Mouse (Mus musculus) heart, embryonic 11.5 days (tissue): ENCODE data around the gene Adgrd1. TPM values are rescaled to one million over a fixed set of nuclear protein-coding genes. Genes with fewer than 3 reads are reported as not detected.

Source experiments
- ATAC-seq: fragments of 200-750 bp; cut with Nextera tagmentation; replicated peaks from 2 replicates; pipeline ENCODE4 v1.8.0; 2017; ENCODE audit warnings: moderate library complexity; ENCODE audit not compliant: insufficient number of reproducible peaks, low FRiP score, low TSS enrichment
- H3K27ac ChIP-seq: fragments of 300-500 bp; sonication (generic); 2 replicates; pipeline ENCODE4 v1.5.1; 2014; ENCODE audit warnings: mild to moderate bottlenecking, low read depth, low read length
- H3K27me3 ChIP-seq: fragments of 300-500 bp; sonication (generic); 2 replicates; pipeline ENCODE4 v1.6.1; 2014; ENCODE audit warnings: mild to moderate bottlenecking, low read length, mixed read lengths; ENCODE audit not compliant: control insufficient read depth, insufficient read depth
- H3K36me3 ChIP-seq: fragments of 300-500 bp; sonication (generic); 2 replicates; pipeline ENCODE4 v1.6.1; 2014; ENCODE audit warnings: mild to moderate bottlenecking, low read length, moderate library complexity, mixed read lengths; ENCODE audit not compliant: control insufficient read depth, insufficient read depth
- H3K4me1 ChIP-seq: fragments of 300-500 bp; sonication (generic); 2 replicates; pipeline ENCODE4 v1.6.1; 2014; ENCODE audit warnings: low read length; ENCODE audit not compliant: control insufficient read depth, insufficient read depth
- H3K4me2 ChIP-seq: fragments of 300-500 bp; sonication (generic); 2 replicates; pipeline ENCODE4 v1.6.1; 2014; ENCODE audit warnings: mild to moderate bottlenecking, moderate library complexity
- H3K4me3 ChIP-seq: fragments of 300-500 bp; sonication (generic); 2 replicates; pipeline ENCODE4 v1.5.1; 2014; ENCODE audit warnings: low read depth, low read length
- H3K9ac ChIP-seq: fragments of 300-500 bp; sonication (generic); 2 replicates; pipeline ENCODE4 v1.6.1; 2014; ENCODE audit warnings: mild to moderate bottlenecking, low read depth, low read length, moderate library complexity
- H3K9me3 ChIP-seq: fragments of 300-500 bp; sonication (generic); replicated peaks from 2 replicates; pipeline ENCODE4 v1.6.1; 2016; ENCODE audit warnings: low read length; ENCODE audit not compliant: control insufficient read depth
- WGBS: fragments of 180-500 bp; shearing (Covaris S2); extraction: QIAGEN DNeasy Blood & Tissue Kit; methylation state at CpG from one replicate; pipeline ENCODE4 v1.1.7; 2014; ENCODE audit not compliant: insufficient replicate concordance; 5-methylcytosine and 5-hydroxymethylcytosine counted together
- polyA plus RNA-seq: library from polyadenylated mRNA; unstranded; fragments of >200 nt; fragmentation: Nextera tagmentation; extraction: Ambion mirVana; gene quantifications from 2 replicates; pipeline ENCODE4 v1.2.1, GENCODE M21; 2014

Gene Adgrd1
- 0.23 and 0.31 TPM in 2 replicates for polyA plus RNA-seq

- no peaks in the 10 kb centered on the region; the same call in 1 of the 2 replicates for H3K27me3 ChIP-seq
- no peaks in the 10 kb centered on the region for H3K9me3 ChIP-seq
- H3K27ac ChIP-seq = no peak within 1 kb of the TSS; the same call in 1 of the 2 replicates
- H3K9ac ChIP-seq = no peak within 1 kb of the TSS
- ATAC-seq = no peak
- no peaks in the 10 kb centered on the region for H3K36me3 ChIP-seq
- no peak within 1 kb of the TSS for H3K4me3 ChIP-seq
- H3K4me1 ChIP-seq = no peaks in the 10 kb centered on the region
- 29% methylated on average over 6 of the region's 6 CpGs for WGBS
- H3K4me2 ChIP-seq = no peak within 1 kb of the TSS; the same call in 1 of the 2 replicates
Observed at GRCm38 (mm10) chr5:129096511-129096910, at the start of gene Adgrd1. Adgrd1 (plus strand) TSS chr5:129096750.

- Histone ChIP-seq H3K9me3 (no peaks in the 10 kb centered on the region), H3K4me2 (no peak overlapping the region), H3K4me1 (no peaks in the 10 kb centered on the region), H3K36me3 (no peaks in the 10 kb centered on the region), H3K9ac (no peak overlapping the region), H3K27ac (no peak overlapping the region), H3K27me3 (no peaks in the 10 kb centered on the region), H3K4me3 (no peak overlapping the region)
- WGBS = 80% methylated on average over 9 of the region's 9 CpGs
- no peak for ATAC-seq
Observed at GRCm38 (mm10) chr5:129049372-129049771, 47.2 kb upstream of the Adgrd1 start.

DNA sequence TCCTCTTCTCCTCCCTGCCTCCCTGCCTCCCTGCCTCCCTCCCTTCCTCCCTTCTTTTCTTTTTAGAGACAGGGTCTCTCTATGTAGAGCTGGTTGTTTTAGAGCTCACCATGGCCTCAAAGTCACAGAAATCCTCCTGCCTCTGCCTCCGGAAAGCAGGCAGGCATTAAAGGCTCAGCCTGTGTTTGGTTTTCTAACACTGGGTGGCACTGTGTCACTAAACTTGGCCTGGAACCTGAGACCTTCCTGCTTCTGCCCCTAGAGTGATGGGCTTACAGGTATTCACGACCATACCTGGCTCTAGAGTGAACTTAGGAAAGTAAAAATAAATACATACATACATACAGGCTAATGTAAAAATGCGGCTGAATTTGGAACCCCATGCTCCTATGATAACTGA lies 44.6 kb upstream of the Adgrd1 start:
- Histone ChIP-seq H3K36me3 (no peaks in the 10 kb centered on the region), H3K27ac (no peak overlapping the region), H3K4me2 (no peak overlapping the region), H3K9ac (no peak overlapping the region), H3K4me1 (no peaks in the 10 kb centered on the region), H3K27me3 (no peaks in the 10 kb centered on the region), H3K9me3 (no peaks in the 10 kb centered on the region), H3K4me3 (no peak overlapping the region)
- ATAC-seq = no peak
- 75% methylated on average over 3 of the region's 3 CpGs for WGBS

DNA sequence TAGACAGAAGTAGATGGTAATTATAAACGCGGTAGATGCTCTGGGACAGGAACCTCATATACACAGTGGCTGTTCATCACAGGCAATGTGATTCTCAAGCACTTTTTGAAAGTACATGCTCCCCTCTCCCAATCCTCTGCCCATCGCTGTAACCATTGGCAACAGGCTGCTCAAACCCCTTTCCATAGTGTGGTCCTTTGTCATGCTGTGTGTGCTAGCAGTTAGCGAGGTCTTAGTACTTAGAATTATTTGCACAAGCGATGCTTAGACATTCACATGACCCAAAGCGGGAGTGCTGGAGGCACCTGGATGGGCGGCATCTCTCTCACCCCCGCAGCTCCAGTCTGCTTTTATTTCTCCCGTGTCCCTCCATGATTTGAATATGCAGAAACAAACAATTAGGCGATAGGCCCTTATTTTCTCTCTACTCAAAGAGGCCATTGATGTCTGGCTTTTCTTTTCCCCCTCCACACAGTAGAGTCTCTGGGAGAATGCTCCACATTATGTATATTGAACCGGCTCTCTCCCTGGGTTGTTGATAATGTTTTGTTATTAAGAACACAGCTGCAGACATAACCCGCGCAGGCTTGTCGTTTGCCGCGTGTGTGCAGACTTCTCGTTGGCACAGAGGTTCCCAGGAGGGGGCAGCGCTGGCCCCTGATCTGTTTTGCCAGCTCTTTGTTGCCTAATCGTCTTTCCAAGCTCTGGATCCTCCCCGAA lies 43.8 kb upstream of the Adgrd1 start:
- Histone ChIP-seq H3K36me3 (no peaks in the 10 kb centered on the region), H3K27ac (no peak overlapping the region), H3K4me2 (no peak overlapping the region), H3K27me3 (no peaks in the 10 kb centered on the region), H3K4me3 (no peak overlapping the region), H3K9me3 (no peaks in the 10 kb centered on the region), H3K9ac (no peak overlapping the region), H3K4me1 (no peaks in the 10 kb centered on the region)
- ATAC-seq = no peak
- WGBS = 45% methylated on average over 20 of the region's 20 CpGs

DNA sequence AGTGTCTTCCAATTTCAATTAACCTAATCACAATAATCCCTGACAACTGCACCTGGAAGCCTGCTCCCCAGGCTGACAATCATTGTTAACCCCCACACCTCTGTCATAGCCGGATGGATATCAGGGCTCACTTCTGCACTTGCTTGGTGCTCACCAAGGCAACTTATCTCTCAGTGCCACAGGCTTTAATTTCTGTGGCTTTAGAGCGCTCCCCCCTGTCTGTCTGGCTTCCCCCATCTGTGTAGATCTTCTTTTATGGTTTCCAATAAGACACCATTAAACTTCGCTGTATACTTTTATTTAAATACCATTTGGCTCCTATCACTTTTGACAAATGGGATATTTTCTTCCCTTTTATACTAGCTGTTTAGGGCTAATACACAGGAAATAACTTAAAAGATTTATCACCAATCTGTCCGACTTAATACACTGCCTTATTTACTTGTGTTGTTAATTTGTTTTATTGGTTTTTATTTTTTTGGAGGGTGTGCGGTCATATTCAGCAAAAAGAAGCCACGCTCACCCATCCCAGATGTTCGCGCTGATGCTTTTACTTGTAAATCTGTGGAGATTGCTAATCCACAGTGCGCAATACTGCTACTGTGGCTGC lies 41.8 kb upstream of the Adgrd1 start:
- Histone ChIP-seq H3K27ac (no peak overlapping the region), H3K4me2 (no peak overlapping the region), H3K9me3 (no peaks in the 10 kb centered on the region), H3K4me3 (no peak overlapping the region), H3K4me1 (no peaks in the 10 kb centered on the region), H3K9ac (no peak overlapping the region), H3K27me3 (no peaks in the 10 kb centered on the region), H3K36me3 (no peaks in the 10 kb centered on the region)
- WGBS = 72% methylated on average over 9 of the region's 9 CpGs
- ATAC-seq = no peak

- ATAC-seq = no peak
- no peak overlapping the region for H3K4me3 ChIP-seq
- H3K9me3 ChIP-seq = no peaks in the 10 kb centered on the region
- H3K4me2 ChIP-seq = no peak overlapping the region
- 80% methylated on average over 3 of the region's 3 CpGs for WGBS
- H3K4me1 ChIP-seq = no peaks in the 10 kb centered on the region
- H3K9ac ChIP-seq = no peak overlapping the region
- H3K27me3 ChIP-seq = peaks cover 12% of the 10 kb centered on the region; the same call in 1 of the 2 replicates
- H3K27ac ChIP-seq = no peak overlapping the region
- H3K36me3 ChIP-seq = no peaks in the 10 kb centered on the region
Observed at GRCm38 (mm10) chr5:129059116-129059515, 37.4 kb upstream of the Adgrd1 start.

DNA sequence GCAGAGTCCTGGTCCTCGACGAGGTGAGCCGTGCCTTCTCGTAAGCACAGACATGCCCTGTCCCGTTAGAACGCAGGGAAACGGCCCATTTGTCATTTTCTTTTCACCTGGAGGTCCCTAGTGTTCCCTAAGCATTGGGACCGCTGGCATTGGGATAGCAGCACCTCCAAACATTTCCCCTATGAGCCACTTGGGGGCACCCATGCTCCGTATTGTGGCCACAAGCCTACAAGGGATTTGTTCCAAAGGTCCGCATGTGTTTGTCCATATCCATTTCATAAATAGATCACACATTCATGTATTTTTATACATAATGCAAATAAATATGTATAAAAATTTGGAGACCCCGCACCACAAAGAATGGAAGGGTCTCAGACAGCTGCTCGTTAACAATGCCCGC lies 35.0 kb upstream of the Adgrd1 start:
- Histone ChIP-seq H3K4me1 (no peaks in the 10 kb centered on the region), H3K9me3 (no peaks in the 10 kb centered on the region), H3K27me3 (peaks cover 12% of the 10 kb centered on the region; the same call in 1 of the 2 replicates), H3K4me3 (no peak overlapping the region), H3K27ac (no peak overlapping the region), H3K36me3 (no peaks in the 10 kb centered on the region), H3K9ac (no peak overlapping the region), H3K4me2 (no peak overlapping the region)
- 23% methylated on average over 13 of the region's 13 CpGs for WGBS
- no peak for ATAC-seq

GRCm38 (mm10) chr5:129063037-129063791 lies 33.3 kb upstream of the Adgrd1 start:
- Histone ChIP-seq H3K9me3 (no peaks in the 10 kb centered on the region), H3K9ac (no peak overlapping the region), H3K36me3 (no peaks in the 10 kb centered on the region), H3K4me2 (peak overlapping the region; percentile 49), H3K27me3 (peaks cover 12% of the 10 kb centered on the region; the same call in 1 of the 2 replicates), H3K4me3 (no peak overlapping the region), H3K27ac (no peak overlapping the region), H3K4me1 (no peaks in the 10 kb centered on the region)
- no peak for ATAC-seq
- WGBS = 14% methylated on average over 21 of the region's 21 CpGs
